Mouse (Mus musculus) embryonic facial prominence, embryonic 15.5 days (tissue): Measurements from ENCODE around the gene Fbxo41. TPM values are rescaled to one million over a fixed set of nuclear protein-coding genes. Genes with fewer than 3 reads are reported as not detected.

ENCODE experiments used
- ATAC-seq: fragments of 200-750 bp; cut with Nextera tagmentation; 2 replicates; pipeline ENCODE4 v1.8.0; 2017; ENCODE audit warnings: low read depth, moderate TSS enrichment; ENCODE audit not compliant: insufficient number of reproducible peaks, low FRiP score, low TSS enrichment
- H3K27ac ChIP-seq: fragments of 300-500 bp; sonication (generic); replicated peaks from 2 replicates; pipeline ENCODE4 v1.5.1; 2015; ENCODE audit warnings: mild to moderate bottlenecking, inconsistent platforms
- H3K27me3 ChIP-seq: fragments of 300-500 bp; sonication (generic); 2 replicates; pipeline ENCODE4 v1.6.1; 2015; ENCODE audit warnings: inconsistent platforms
- H3K36me3 ChIP-seq: fragments of 300-500 bp; sonication (generic); 2 replicates; pipeline ENCODE4 v1.6.1; 2015; ENCODE audit warnings: mild to moderate bottlenecking, inconsistent platforms
- H3K4me1 ChIP-seq: fragments of 300-500 bp; sonication (generic); 2 replicates; pipeline ENCODE4 v1.6.1; 2015; ENCODE audit warnings: inconsistent platforms
- H3K4me2 ChIP-seq: fragments of 300-500 bp; sonication (generic); replicated peaks from 2 replicates; pipeline ENCODE4 v1.6.1; 2015; ENCODE audit warnings: mild to moderate bottlenecking, inconsistent platforms
- H3K4me3 ChIP-seq: fragments of 300-500 bp; sonication (generic); replicated peaks from 2 replicates; pipeline ENCODE4 v1.5.1; 2015; ENCODE audit warnings: mild to moderate bottlenecking, inconsistent platforms
- H3K9ac ChIP-seq: fragments of 300-500 bp; sonication (generic); 2 replicates; pipeline ENCODE4 v1.6.1; 2015; ENCODE audit warnings: inconsistent platforms
- H3K9me3 ChIP-seq: fragments of 300-500 bp; sonication (generic); replicated peaks from 2 replicates; pipeline ENCODE4 v1.6.1; 2016; ENCODE audit warnings: inconsistent platforms
- WGBS: fragments of 180-500 bp; shearing (Covaris S2); methylation state at CpG from one replicate; pipeline ENCODE4 v1.1.7; 2015; 5-methylcytosine and 5-hydroxymethylcytosine counted together
- polyA plus RNA-seq: library from polyadenylated mRNA; unstranded; fragments of >200 nt; fragmentation: Nextera tagmentation; extraction: Ambion mirVana; gene quantifications from 2 replicates; pipeline ENCODE4 v1.2.1, GENCODE M21; 2015

Fbxo41 gene
- polyA plus RNA-seq, 1 experiment from 2014 or later: 0.33 TPM

- 2% methylated on average over 31 of the region's 36 CpGs for WGBS
These were observed 9.3 kb upstream of the Fbxo41 start for GRCm38 (mm10) chr6:85512056-85512440.

GRCm38 (mm10) chr6:85511286-85512055 is 8.7 kb upstream of the Fbxo41 start:
- ATAC-seq: no peak
- no peak overlapping the region for H3K27ac ChIP-seq
- 1% methylated on average over 84 of the region's 88 CpGs for WGBS
- no peak overlapping the region for H3K9ac ChIP-seq
- H3K9me3 ChIP-seq: no peaks in the 10 kb centered on the region
- H3K4me1 ChIP-seq: peaks cover 29% of the 10 kb centered on the region
- H3K27me3 ChIP-seq: peaks cover 89% of the 10 kb centered on the region
- H3K4me3 ChIP-seq: peak overlapping the region; percentile 43
- H3K4me2 ChIP-seq: peak overlapping the region; percentile 65
- no peaks in the 10 kb centered on the region for H3K36me3 ChIP-seq

More at GRCm38 (mm10) chr6:85512056-85512440, 9.3 kb upstream of the Fbxo41 start:
- no peaks in the 10 kb centered on the region for H3K36me3 ChIP-seq
- ATAC-seq: no peak
- H3K9ac ChIP-seq: no peak overlapping the region
- H3K4me2 ChIP-seq: peak overlapping the region; percentile 65
- H3K27ac ChIP-seq: no peak overlapping the region
- H3K27me3 ChIP-seq: peaks cover 85% of the 10 kb centered on the region
- peak overlapping the region; percentile 43 for H3K4me3 ChIP-seq
- peaks cover 29% of the 10 kb centered on the region for H3K4me1 ChIP-seq
- H3K9me3 ChIP-seq: no peaks in the 10 kb centered on the region

DNA sequence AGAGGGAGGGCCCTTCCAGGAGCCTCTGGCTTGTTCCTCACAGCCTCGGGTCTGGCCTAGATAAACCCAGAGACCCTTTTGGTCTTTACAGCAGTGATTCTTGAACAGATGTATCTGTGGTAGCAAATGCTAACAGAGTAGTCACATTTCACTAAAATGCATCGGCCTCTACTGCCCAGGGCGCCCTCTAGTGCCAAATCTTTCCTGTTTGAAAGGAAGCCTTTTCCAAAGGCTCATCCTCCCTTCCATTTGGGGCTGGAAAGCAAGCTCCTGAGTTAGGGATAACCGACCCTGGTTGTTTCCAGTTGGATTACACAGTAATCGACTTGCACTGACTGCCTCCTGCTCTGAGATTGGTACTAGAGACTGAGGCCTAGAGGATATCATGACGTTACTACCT is 7.7 kb upstream of the Fbxo41 start:
- no peak for ATAC-seq
- no peak overlapping the region for H3K4me2 ChIP-seq
- no peak overlapping the region for H3K27ac ChIP-seq
- 2% methylated on average over 6 of the region's 6 CpGs for WGBS
- no peaks in the 10 kb centered on the region for H3K9me3 ChIP-seq
- H3K9ac ChIP-seq: no peak overlapping the region
- peaks cover 29% of the 10 kb centered on the region for H3K4me1 ChIP-seq
- no peaks in the 10 kb centered on the region for H3K36me3 ChIP-seq
- H3K27me3 ChIP-seq: peaks cover 83% of the 10 kb centered on the region
- H3K4me3 ChIP-seq: no peak overlapping the region

- no peak overlapping the region for H3K4me2 ChIP-seq
- H3K9ac ChIP-seq: no peak overlapping the region
- H3K27me3 ChIP-seq: peaks cover 83% of the 10 kb centered on the region
- no peak for ATAC-seq
- no peaks in the 10 kb centered on the region for H3K9me3 ChIP-seq
- H3K4me1 ChIP-seq: peaks cover 26% of the 10 kb centered on the region
- no peak overlapping the region for H3K27ac ChIP-seq
- no peaks in the 10 kb centered on the region for H3K36me3 ChIP-seq
- no peak overlapping the region for H3K4me3 ChIP-seq
- WGBS: 35% methylated on average over 5 of the region's 5 CpGs
These were observed 5.8 kb upstream of the Fbxo41 start for GRCm38 (mm10) chr6:85508602-85509001.

DNA sequence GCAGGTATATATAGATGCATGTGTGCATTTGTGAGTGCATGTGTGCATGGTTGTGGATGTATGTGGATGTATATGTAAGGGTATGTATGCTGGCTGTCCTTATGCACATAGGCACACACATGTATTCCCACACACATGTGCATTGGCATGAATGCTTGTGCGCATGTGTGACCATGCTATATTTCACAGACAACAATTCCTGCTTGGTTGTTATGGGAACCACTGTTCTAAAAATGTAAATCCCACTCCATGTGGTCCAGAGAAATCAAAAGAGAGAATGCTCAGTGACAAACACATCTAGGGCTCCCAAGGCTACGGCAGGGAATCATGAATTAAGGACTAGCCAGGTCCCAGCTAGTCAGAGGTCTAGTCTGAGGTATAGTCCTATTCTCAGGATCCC is 2.1 kb upstream of the Fbxo41 start:
- no peak overlapping the region for H3K4me3 ChIP-seq
- WGBS: 74% methylated on average over 2 of the region's 2 CpGs
- H3K36me3 ChIP-seq: no peaks in the 10 kb centered on the region
- H3K4me1 ChIP-seq: peaks cover 16% of the 10 kb centered on the region
- H3K9ac ChIP-seq: no peak overlapping the region
- no peak overlapping the region for H3K27ac ChIP-seq
- no peak overlapping the region for H3K4me2 ChIP-seq
- ATAC-seq: no peak
- H3K27me3 ChIP-seq: peaks cover 56% of the 10 kb centered on the region
- no peaks in the 10 kb centered on the region for H3K9me3 ChIP-seq

DNA sequence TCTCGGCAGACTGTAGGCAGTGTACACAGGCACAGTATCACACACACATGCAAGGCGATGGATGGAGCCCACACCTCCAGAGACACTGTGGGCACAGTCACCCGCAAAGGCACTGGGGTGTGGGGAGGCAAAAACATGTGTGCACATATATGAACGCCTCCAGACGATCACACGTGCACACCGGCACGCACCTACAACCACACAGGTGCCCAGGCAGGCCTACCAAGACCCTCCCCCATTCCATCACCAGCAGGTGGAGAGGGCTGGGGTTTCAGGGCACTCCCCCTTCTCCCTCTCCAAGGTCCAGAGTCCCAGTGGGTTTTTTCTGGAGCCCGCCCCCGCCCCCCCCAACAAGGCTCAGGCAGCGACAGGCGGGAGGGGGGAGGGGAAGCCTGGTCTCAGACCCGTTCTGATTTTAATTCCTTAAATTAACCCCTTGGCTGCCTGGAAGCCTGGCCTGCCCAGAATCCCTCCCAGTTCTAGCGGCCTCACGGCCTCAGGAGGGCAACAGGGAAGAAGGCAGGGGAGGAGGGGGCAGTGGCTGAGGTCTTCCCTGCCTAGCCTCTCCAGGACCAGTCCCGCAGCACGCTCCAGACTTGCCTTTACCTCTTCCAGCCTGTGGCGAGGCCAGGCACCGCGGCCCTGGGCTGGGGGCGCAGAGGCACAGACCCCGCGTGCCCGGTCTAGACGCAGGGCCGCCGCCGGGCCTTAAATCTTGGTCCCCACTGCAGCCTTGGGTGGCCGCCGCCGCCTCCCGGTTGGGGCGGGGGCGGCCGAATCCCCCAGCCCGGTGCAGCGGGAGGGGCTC is 487 bp downstream of the Fbxo41 start:
- H3K9me3 ChIP-seq: no peaks in the 10 kb centered on the region
- peaks cover 38% of the 10 kb centered on the region for H3K27me3 ChIP-seq
- H3K4me2 ChIP-seq: peak overlapping the region; percentile 89
- ATAC-seq: peak; percentile 54
- H3K4me1 ChIP-seq: peaks cover 16% of the 10 kb centered on the region
- no peak overlapping the region for H3K27ac ChIP-seq
- WGBS: under 1% methylated on average over 34 of the region's 37 CpGs
- H3K4me3 ChIP-seq: peak overlapping the region; percentile 68
- peak overlapping the region; percentile 53 for H3K9ac ChIP-seq
- no peaks in the 10 kb centered on the region for H3K36me3 ChIP-seq

- Histone ChIP-seq H3K27ac (no peak overlapping the region), H3K9ac (no peak overlapping the region), H3K4me1 (peaks cover 16% of the 10 kb centered on the region), H3K4me2 (peak overlapping the region; percentile 89), H3K27me3 (peaks cover 32% of the 10 kb centered on the region), H3K36me3 (no peaks in the 10 kb centered on the region), H3K9me3 (no peaks in the 10 kb centered on the region), H3K4me3 (peak overlapping the region; percentile 68)
- no peak for ATAC-seq
- WGBS: 15% methylated on average over 6 of the region's 6 CpGs
These were observed 1.2 kb downstream of the Fbxo41 start for GRCm38 (mm10) chr6:85501571-85502102.

DNA sequence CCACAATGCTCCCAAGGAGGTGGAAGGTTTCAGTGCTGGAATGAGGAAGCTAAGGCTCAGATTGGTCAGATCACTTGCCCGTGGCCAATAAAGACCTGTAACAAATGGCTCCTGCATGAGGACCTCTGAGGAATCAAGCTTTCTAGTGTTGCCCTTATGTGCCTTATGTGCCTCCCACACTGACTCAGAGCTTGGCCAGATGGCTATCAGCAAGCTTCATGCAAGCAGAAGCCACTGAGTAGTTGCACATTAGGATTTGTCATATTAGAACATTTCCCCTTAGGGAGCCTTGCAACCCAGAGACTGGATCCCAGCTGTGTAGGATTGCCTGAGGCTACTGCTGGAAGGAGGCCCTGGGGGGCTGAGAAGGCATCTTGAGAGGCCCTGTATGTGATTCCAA is 2.4 kb downstream of the Fbxo41 start:
- H3K4me2 ChIP-seq: no peak overlapping the region
- H3K27me3 ChIP-seq: peaks cover 28% of the 10 kb centered on the region
- ATAC-seq: no peak
- H3K36me3 ChIP-seq: no peaks in the 10 kb centered on the region
- no peak overlapping the region for H3K27ac ChIP-seq
- H3K9ac ChIP-seq: no peak overlapping the region
- H3K9me3 ChIP-seq: no peaks in the 10 kb centered on the region
- H3K4me1 ChIP-seq: peaks cover 16% of the 10 kb centered on the region
- H3K4me3 ChIP-seq: no peak overlapping the region
- 67% methylated on average over 1 of the region's 1 CpGs for WGBS

- WGBS: 62% methylated on average over 9 of the region's 9 CpGs
- Histone ChIP-seq H3K9ac (no peak overlapping the region), H3K27ac (no peak overlapping the region), H3K9me3 (no peaks in the 10 kb centered on the region), H3K27me3 (peaks cover 10% of the 10 kb centered on the region; the same call in 1 of the 2 replicates), H3K4me3 (no peak overlapping the region), H3K4me1 (peaks cover 14% of the 10 kb centered on the region), H3K36me3 (no peaks in the 10 kb centered on the region), H3K4me2 (no peak overlapping the region)
- ATAC-seq: no peak
These were observed 4.6 kb downstream of the Fbxo41 start for GRCm38 (mm10) chr6:85498147-85498546.

GRCm38 (mm10) chr6:85496976-85497375 is 5.8 kb downstream of the Fbxo41 start:
- peaks cover 7% of the 10 kb centered on the region; the same call in 1 of the 2 replicates for H3K27me3 ChIP-seq
- H3K9me3 ChIP-seq: no peaks in the 10 kb centered on the region
- H3K4me3 ChIP-seq: no peak overlapping the region
- no peak overlapping the region for H3K9ac ChIP-seq
- H3K4me1 ChIP-seq: peaks cover 2% of the 10 kb centered on the region; the same call in 1 of the 2 replicates
- no peak for ATAC-seq
- H3K4me2 ChIP-seq: no peak overlapping the region
- no peak overlapping the region for H3K27ac ChIP-seq
- H3K36me3 ChIP-seq: no peaks in the 10 kb centered on the region

DNA sequence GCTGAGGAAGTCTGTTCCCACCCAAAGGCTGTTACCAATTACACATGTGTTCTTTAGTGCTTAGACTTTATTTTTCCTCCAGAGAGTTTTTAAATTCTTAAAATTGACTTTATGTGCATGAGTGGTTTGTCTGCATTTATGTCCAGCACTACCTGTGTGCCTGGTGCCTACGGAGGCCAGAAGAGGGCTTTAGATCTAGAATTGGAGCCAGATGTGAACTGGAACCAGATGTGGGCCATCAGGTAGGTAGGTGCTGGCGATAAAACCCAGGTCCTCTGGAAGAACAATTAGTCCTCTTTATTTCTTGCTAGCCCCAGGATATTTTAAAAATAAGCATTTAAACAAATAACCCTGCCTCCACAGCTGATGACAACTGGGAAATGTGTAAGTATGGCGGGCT is 11.2 kb downstream of the Fbxo41 start:
- H3K36me3 ChIP-seq: no peaks in the 10 kb centered on the region
- WGBS: 49% methylated on average over 3 of the region's 3 CpGs
- H3K9ac ChIP-seq: no peak overlapping the region
- H3K9me3 ChIP-seq: no peaks in the 10 kb centered on the region
- H3K4me2 ChIP-seq: no peak overlapping the region
- no peaks in the 10 kb centered on the region for H3K4me1 ChIP-seq
- no peak overlapping the region for H3K4me3 ChIP-seq
- H3K27me3 ChIP-seq: no peaks in the 10 kb centered on the region
- H3K27ac ChIP-seq: no peak overlapping the region
- no peak for ATAC-seq
